Mouse (Mus musculus) granulocyte monocyte progenitor cell, adult 5-6 weeks (primary cell): ENCODE data around the gene Mmaa. TPM values are rescaled to one million over a fixed set of nuclear protein-coding genes. Genes with fewer than 3 reads are reported as not detected.

Source experiments
- ATAC-seq: replicated peaks from 2 replicates; pipeline ENCODE4 v1.8.0; 2016; ENCODE audit warnings: mild to moderate bottlenecking, moderate TSS enrichment, inconsistent platforms; ENCODE audit not compliant: poor library complexity, severe bottlenecking
- total RNA-seq, 2 experiments: library from RNA; stranded (forward) in 1 of 2; stranded (reverse) in 1 of 2; fragments of 200-712, 200-1000 nt in 1 of 2; fragments of >200 nt in 1 of 2; fragmentation: Nextera tagmentation in 1 of 2; gene quantifications; 2 replicates each; pipeline ENCODE4 v1.2.3; 2014 to 2017

The Mmaa gene
- total RNA-seq (2014; fragmentation: Nextera tagmentation) (2.0 and 2.5 TPM in 2 replicates), total RNA-seq (2017) (3.6 and 7.0 TPM in 2 replicates)

GRCm38 (mm10) chr8:79294610-79295275, at the start of gene Mmaa:
Gene Mmaa (minus strand): TSS chr8:79294937.
- peak; percentile 90 for ATAC-seq

GRCm38 (mm10) chr8:79341236-79341635, 46.5 kb upstream of the Mmaa start:
- ATAC-seq: no peak

DNA sequence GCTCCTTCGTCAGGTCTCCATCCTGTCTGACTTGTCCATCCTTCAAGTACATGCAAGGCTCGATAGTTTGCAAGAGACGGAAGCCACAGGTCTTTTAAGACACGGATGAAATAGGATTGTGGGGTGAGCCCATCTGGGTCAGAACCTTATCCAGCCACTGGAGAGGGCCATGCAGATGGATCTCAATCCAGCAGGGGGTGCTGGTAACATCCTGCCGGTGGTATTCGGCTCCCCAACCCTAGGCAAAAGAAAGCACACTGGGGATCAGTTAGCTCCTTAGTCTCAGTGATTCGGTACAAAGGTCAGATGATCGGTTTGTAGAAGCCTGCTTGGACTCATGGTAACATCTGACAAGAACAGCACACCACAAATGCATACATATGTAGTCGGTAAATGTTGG, 44.8 kb upstream of the Mmaa start:
- peak; percentile 61 for ATAC-seq

DNA sequence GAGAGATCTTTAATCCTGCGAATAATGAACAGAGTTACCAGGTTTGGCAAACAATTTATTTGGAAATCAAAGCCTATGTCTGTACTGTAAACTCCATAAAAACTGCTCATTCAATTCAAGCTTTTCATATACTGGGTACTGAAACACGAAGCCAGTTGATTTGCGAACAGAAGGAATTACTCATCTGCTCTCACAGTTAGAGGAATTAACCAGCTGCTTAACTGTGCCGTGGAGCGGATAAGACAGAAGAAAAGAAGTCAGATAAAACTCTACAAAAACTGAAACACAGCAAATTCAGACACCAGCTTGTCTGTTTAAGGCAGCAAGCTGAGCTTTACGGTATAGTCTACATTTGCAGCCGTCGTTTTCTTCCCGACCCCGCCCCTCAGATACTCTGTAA, 43.9 kb upstream of the Mmaa start:
- ATAC-seq: no peak

GRCm38 (mm10) chr8:79332109-79332900, 37.6 kb upstream of the Mmaa start:
- ATAC-seq: no peak

- no peak for ATAC-seq
These were observed 36.8 kb upstream of the Mmaa start for GRCm38 (mm10) chr8:79331571-79331970.

GRCm38 (mm10) chr8:79331017-79331416, 36.3 kb upstream of the Mmaa start:
- ATAC-seq: no peak

DNA sequence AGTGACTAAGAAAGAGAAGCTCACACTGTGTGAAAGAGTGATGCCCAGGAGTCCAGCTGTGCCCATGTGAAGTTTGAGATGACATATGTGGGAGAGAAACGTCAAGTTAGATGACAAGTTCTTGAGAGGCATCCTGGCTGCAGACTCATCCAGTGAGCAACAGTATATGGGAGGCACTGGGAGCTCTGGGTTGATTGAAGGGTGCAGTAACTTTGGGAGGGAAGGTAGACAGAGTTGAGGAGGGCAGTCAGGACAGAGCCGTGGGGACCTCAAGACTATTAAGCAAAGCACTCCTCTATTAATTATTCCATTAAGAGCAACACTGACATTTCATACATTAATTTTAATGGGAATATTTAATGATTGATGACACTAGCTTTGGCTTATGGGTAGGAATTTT, 35.0 kb upstream of the Mmaa start:
- no peak for ATAC-seq

DNA sequence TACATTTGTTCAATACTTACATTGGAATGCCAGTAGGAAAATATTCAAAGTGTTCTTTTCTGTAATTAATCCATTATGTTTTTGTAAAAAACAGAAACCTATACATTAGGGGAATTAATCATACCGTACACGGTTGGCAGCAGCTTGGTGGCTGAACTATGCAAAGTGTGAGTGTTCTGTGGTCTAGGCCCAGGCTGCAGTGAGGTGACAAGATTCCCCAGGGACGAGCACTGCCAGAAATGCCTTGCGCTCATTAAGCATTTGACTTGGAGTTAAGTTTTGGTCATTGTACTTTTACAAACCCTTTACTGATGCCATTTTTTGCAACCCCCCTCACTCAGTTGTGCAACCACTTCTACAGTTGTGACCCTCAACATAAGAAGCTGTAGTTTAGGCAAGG, 34.4 kb upstream of the Mmaa start:
- no peak for ATAC-seq

GRCm38 (mm10) chr8:79325510-79325909, 30.8 kb upstream of the Mmaa start:
- ATAC-seq: no peak

GRCm38 (mm10) chr8:79324928-79325327, 30.2 kb upstream of the Mmaa start:
- ATAC-seq: no peak

DNA sequence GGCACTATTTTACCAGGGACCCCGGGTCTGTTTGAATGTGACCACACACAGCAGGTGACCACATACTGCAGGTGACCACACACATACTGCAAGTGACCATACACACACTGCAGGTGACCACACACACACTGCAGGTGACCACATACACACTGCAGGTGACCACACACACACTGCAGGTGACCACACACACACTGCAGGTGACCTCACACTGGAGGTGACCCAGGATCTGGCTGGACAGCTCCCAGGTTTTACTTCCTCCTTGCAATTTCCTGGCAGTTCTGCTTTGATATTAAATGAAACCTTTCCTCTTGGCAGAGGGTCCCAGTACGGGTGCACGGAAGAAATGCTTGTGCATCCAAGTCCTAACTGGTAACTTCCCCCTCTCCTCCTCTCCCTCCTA, 29.3 kb upstream of the Mmaa start:
- ATAC-seq: peak; percentile 74

DNA sequence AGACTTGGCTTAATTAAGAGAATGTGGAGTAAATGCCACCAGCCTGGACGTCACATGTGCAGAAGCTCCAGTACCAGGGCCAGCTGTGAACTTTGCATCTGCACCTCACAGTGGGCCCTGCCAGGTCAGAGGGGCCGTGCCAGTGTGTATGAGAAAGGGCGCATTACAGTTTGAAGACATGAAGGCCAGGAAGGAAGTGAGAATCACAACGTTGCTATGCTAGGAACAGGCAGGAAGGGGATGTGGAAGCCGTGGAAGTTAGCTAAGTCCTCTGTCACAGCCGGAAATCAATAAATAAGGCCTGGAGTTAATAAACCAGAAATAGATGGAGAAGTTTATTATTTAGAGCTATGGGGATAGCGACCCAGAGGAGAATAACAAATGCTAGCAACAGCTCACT, 28.4 kb upstream of the Mmaa start:
- ATAC-seq: peak; percentile 57

GRCm38 (mm10) chr8:79310801-79311200, 16.1 kb upstream of the Mmaa start:
- no peak for ATAC-seq

DNA sequence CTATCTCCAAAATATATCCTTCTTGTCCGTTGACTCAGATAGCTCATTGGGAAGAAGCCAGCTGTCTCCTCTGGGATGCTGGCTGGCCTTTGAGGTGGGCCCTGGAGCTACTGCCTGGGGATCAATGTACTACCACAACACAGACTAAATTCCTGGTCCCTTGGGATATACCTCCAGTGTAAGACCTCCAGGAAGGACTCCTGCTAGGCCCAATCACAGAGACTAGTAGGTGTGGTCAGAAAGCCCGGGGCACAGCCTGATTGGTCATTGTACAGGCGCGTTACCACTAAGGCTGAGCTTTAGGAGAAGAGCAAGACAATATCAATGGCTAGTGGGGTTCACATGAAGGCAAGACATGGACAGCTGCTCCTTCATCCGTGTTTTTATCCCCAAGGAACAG, 11.2 kb upstream of the Mmaa start:
- ATAC-seq: no peak

DNA sequence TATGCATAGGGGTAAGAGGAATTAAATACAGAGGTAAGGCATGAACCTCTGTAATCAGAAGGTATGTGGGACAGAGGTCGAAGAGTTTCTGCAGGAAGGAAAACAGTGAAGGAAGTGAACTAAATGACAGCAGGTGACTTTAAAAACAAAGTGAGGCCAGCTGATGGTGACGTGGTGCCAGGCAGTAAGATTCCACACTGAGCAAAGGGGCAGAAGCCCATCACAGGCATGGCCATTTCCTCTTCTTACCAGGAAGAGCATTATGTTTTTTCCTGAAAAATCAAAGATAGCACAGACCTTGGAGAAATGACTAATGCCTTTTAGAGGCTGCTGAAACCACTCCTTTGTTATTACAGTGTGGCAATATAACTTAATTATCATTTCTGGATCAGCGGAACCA, 6.8 kb upstream of the Mmaa start:
- ATAC-seq: no peak

GRCm38 (mm10) chr8:79299704-79300103, 5.0 kb upstream of the Mmaa start:
- peak; percentile 52 for ATAC-seq

DNA sequence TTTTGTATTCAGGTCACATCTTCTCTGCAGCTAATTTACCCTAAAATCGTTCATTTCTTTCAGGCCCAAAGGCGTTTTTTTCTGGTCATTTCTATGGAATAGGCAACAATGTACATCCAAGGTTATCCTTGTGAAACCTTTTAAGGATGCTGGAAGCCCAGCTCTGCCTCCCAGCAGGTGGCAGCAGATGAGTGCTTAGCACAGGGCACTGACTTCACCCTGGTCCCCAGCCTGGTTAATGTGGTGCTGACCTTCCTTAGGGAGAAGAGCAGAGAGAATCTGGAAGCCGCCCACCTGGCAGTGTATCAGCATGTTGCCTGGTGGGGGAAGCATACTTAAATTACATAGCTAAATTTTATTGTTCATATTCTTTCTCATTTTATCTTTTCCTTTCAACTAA, 3.0 kb upstream of the Mmaa start:
- no peak for ATAC-seq

DNA sequence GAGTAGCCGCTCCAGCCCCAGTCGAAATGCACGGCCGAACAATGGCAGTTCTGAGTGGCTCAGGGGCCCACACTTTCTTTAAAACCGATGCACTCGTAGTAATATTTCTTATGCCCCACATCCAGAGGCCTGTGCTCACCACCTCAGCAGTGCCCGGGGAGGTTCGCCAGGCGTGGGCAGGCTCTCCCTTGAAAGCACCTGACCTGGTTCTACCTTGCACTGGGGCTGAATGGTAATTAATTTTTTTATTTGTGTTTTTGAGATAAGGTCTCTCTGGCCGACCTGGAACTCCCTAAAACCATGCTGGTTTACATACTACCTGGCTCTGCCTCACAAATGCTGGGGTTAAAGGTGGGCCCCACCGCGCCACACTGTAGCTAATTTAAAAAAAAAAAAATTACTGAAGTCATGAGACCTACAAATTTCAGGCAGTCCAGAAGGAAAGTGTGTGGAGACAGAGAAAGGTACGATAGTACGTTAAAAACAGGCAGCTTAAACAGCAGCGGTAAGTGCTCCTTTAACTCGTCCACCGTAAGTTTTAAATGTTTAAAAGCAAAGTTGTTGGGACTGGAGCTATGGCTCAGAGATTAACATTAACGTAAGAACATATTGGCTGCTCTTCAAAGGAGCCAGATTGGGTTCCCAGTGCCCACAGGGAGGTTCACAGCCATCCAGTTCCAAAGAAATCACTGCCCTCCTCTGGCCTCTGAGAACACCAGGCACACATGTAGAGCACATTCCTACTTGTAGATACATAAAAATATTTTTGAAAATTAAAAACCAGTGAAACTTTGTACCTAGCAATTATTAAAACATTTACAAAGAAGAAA, 754 bp upstream of the Mmaa start:
- ATAC-seq: no peak

DNA sequence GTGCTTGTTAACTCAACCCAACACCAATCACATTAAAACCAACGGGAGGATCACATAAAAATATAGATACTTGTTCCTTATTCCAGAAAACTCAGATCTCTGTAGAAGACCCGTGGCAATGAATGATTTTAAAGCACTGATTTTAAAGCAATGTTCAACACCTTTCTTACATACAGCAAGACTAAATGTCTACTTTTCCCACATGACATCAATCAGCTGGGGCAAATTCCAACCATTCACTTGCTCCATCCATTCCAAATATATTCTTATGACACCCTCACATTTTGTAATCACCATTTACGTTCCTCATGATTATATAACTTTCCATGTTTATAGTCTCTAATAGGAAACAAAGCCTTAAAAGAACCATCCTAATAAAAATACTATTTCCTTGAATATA, 896 bp downstream of the Mmaa start:
- ATAC-seq: no peak

GRCm38 (mm10) chr8:79292712-79293264, 1.9 kb downstream of the Mmaa start:
- ATAC-seq: no peak
